In genomic region chr3:115714049-115714435, GRCm38 (mm10) we compare ENCODE assay signal across 8 mouse cellular contexts. TPM values are rescaled to one million over a fixed set of nuclear protein-coding genes. Genes with fewer than 3 reads are reported as not detected.
A peak's percentile ranks its signal among the peaks of the same experiment; 100 is the strongest.
DNase-seq lines count a peak whose midpoint lies in the region; ATAC-seq and TF ChIP-seq lines count a peak whose summit lies in the region.

No protein-coding gene starts in this region.

- no peak for TF ChIP-seq CTCF in left cerebral cortex, adult 2 months (IDR thresholded peaks at IDR 0.05)
- TF ChIP-seq CTCF in brain, embryonic 14.5 days (IDR thresholded peaks at IDR 0.05; ENCODE audit: borderline replicate concordance, extremely low read depth, insufficient read depth, insufficient read length): no peak

- H3K4me3 ChIP-seq in left cerebral cortex, adult 2 months: peak overlapping the region; percentile 60
- H3K4me3 ChIP-seq in heart, embryonic 14.5 days (ENCODE audit: control insufficient read depth in 1 of 2, insufficient read depth in 1 of 2, low read depth in 1 of 2, low read length in 2 of 2): peak overlapping the region; percentile 63 to 65
- peak overlapping the region; percentile 67 for H3K4me3 ChIP-seq in liver, embryonic 16.5 days (ENCODE audit: low read depth, low read length)

- TF ChIP-seq POLR2A in brain, embryonic 14.5 days (IDR thresholded peaks at IDR 0.05; ENCODE audit: borderline replicate concordance, extremely low read depth, insufficient read depth, insufficient read length, poor library complexity, severe bottlenecking): no peak

- peak overlapping the region; percentile 66 for H3K4me2 ChIP-seq in heart, embryonic 14.5 days (ENCODE audit: low read length)
- peak overlapping the region; percentile 85 for H3K4me2 ChIP-seq in liver, embryonic 16.5 days (ENCODE audit: low read depth, low read length)

- peak overlapping the region; percentile 90 for H3K9ac ChIP-seq in heart, embryonic 14.5 days (ENCODE audit: low read length)
- peak overlapping the region; percentile 59 for H3K9ac ChIP-seq in liver, embryonic 16.5 days (ENCODE audit: low read depth, low read length)

- no peaks in the 10 kb centered on the region for H3K27me3 ChIP-seq in heart, embryonic 14.5 days (ENCODE audit: control insufficient read depth, insufficient read depth, low read length)
- no peaks in the 10 kb centered on the region for H3K27me3 ChIP-seq in liver, embryonic 16.5 days (ENCODE audit: control insufficient read depth, insufficient read depth, low read depth, low read length)

- 1% methylated on average over 5 of the region's 5 CpGs for WGBS in heart, embryonic 14.5 days
- WGBS in liver, embryonic 16.5 days (ENCODE audit: insufficient replicate concordance): 0% methylated on average over 5 of the region's 5 CpGs

- no peak for DNase-seq in left cerebral cortex, adult 2 months (ENCODE audit: extremely low spot score in 1 of 2, low spot score in 2 of 2)
- DNase-seq in left cerebral cortex, adult 9 months (ENCODE audit: low spot score in 2 of 2): no peak
- DNase-seq in brain, embryonic 14.5 days (ENCODE audit: low read depth): peak; percentile 47
- DNase-seq in cerebellum, adult 11 months: no peak
- no peak for DNase-seq in right cerebral cortex, postnatal 10 days (ENCODE audit: low spot score in 2 of 2)

- ATAC-seq in heart, embryonic 14.5 days (ENCODE audit: insufficient number of reproducible peaks, insufficient read depth, low FRiP score, low read depth): no peak
- no peak for ATAC-seq in liver, embryonic 16.5 days (ENCODE audit: low read depth)
- ATAC-seq in megakaryocyte progenitor cell, adult 5-6 weeks (replicated peaks; ENCODE audit: poor library complexity): no peak; the same call in 1 of the 2 replicates

- H3K36me3 ChIP-seq in heart, embryonic 14.5 days (ENCODE audit: control insufficient read depth, insufficient read depth, low read length): peaks cover 32% of the 10 kb centered on the region
- no peaks in the 10 kb centered on the region; the same call in 1 of the 2 replicates for H3K36me3 ChIP-seq in liver, embryonic 16.5 days (ENCODE audit: control insufficient read depth, insufficient read depth)

- peaks cover 11 to 40% of the 10 kb centered on the region in 2 experiments for H3K4me1 ChIP-seq in heart, embryonic 14.5 days (ENCODE audit: control insufficient read depth in 2 of 2, insufficient read depth in 2 of 2, low read length in 2 of 2)
- peaks cover 18% of the 10 kb centered on the region for H3K4me1 ChIP-seq in liver, embryonic 16.5 days (ENCODE audit: control insufficient read depth, low read depth, low read length)

- intact Hi-C loops in left cerebral cortex, adult 2 months (cut with DNase I): loop anchor here (5.0 kb wide), 3 partner anchors 52 to 218 kb away; no protein-coding TSS in a partner anchor

- peak overlapping the region; percentile 84 for H3K27ac ChIP-seq in left cerebral cortex, adult 2 months
- H3K27ac ChIP-seq in heart, embryonic 14.5 days (replicated peaks in 1 of 2; ENCODE audit: control insufficient read depth in 1 of 2, insufficient read depth in 1 of 2, low read depth in 2 of 2, low read length in 2 of 2): peak overlapping the region; percentile 98
- H3K27ac ChIP-seq in liver, embryonic 16.5 days (ENCODE audit: low read length): peak overlapping the region; percentile 31

- no peaks in the 10 kb centered on the region for H3K9me3 ChIP-seq in heart, embryonic 14.5 days (ENCODE audit: control insufficient read depth, low read length)
- no peaks in the 10 kb centered on the region for H3K9me3 ChIP-seq in liver, embryonic 16.5 days (replicated peaks; ENCODE audit: control insufficient read depth, low read length)

RNA-seq across cellular contexts. Expression of gene S1pr1, which starts 0.8 kb away (rescaled TPM):
- total RNA-seq in left cerebral cortex, adult 2 months (2021): 100 to 1,000 TPM in 1 of 2 experiments, 10 to 100 TPM in 1; 90.6 to 118 TPM
- 27.6 and 29.8 TPM in 2 replicates for polyA plus RNA-seq in brain, embryonic 14.5 days (2012; rRNA removed)
- 74.7 and 79.5 TPM in 2 replicates for polyA plus RNA-seq in heart, embryonic 14.5 days (2014; fragmentation: Nextera tagmentation; extraction: Ambion mirVana)
- 10.4 TPM in 2 replicates for polyA plus RNA-seq in liver, embryonic 16.5 days (2015; fragmentation: Nextera tagmentation; extraction: Ambion mirVana)
- total RNA-seq in megakaryocyte progenitor cell, adult 5-6 weeks (2015): 0.98 and 2.7 TPM in 2 replicates
- 0.17 and 1.3 TPM in 2 replicates for total RNA-seq in megakaryocyte progenitor cell, adult 5-6 weeks (2017)

Comparison
In these comparisons a context has a peak if more than half of its experiments do, and no peak if none do; other contexts are left out.
1. H3K27ac ChIP-seq: peak in every context shown above with its lines; median percentile 98 in heart, embryonic 14.5 days; 84 in left cerebral cortex, adult 2 months; 31 in liver, embryonic 16.5 days.